Mouse (Mus musculus): ENCODE measurements around the gene Kdm6b. TPM values are rescaled to one million over a fixed set of nuclear protein-coding genes. Genes with fewer than 3 reads are reported as not detected.
A peak's percentile ranks its signal among the peaks of the same experiment; 100 is the strongest.

The Kdm6b gene
- polyA plus RNA-seq, 1 experiment from 2014 or later: 59.2 TPM

DNA sequence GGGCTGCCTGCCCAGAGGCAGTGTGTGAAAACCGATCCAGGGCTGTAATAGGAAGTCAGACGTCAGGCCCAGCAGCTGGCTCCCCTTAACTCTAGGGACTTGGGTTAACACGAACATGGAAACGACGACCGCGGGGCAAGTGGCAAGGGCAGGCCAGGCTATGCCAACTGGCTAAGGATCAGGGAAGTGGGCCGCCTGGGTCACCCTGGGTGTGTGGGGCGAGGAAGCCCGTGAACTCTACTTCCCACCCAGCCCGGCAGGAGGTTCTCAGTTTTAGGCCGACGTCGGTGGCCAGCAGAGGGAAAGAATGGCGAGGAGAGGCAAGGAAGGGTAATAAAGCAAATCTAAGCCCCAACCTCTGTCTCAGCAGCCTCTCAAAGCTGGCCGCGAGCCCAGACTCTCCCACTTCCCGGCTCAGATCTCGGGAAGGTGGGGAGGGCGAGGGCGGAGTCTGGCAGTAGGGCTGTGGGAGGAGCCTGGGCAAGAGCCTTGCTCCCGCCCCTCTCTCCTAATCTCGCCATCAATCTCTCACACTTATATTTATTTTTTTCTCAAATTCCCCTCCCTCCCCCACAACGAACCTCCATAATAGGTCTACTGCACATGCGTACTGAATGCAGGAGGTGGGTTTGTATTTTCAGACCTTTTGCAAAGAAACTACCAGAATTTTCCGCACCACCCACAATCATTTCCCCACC lies 47.2 kb downstream of the Kdm6b start:
- peak overlapping the region; percentile 95 for H3K4me3 ChIP-seq (replicated peaks)
- H3K36me3 ChIP-seq: peaks cover 30% of the 10 kb centered on the region
- H3K4me2 ChIP-seq (replicated peaks): peak overlapping the region; percentile 96
- H3K27me3 ChIP-seq: no peaks in the 10 kb centered on the region
- WGBS: under 1% methylated on average over 26 of the region's 26 CpGs
- peak overlapping the region; percentile 100 for H3K27ac ChIP-seq
- peak; percentile 83 for ATAC-seq
- peaks cover 55% of the 10 kb centered on the region for H3K4me1 ChIP-seq (replicated peaks)
- H3K9ac ChIP-seq (replicated peaks): peak overlapping the region; percentile 99
- H3K9me3 ChIP-seq: no peaks in the 10 kb centered on the region

DNA sequence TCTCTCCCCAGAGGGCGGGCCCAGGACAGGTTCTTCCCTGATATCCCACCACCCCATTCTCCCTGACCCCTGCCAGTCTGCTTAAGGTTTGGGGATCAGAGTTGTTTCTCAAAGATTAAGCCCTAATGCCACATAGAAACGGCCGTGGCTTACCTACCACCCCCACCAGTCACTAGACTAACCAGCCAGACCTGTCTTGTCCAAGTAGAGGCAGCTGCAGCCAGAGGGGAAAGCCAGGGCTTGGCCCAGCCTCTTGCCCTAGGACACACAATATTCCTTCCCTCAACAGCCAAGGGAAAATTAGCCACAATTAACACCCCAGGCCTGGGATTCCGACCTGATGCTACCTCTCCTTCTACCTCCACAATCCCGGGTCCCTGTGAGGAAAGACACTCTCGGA lies 47.8 kb downstream of the Kdm6b start:
- Histone ChIP-seq H3K27me3 (no peaks in the 10 kb centered on the region), H3K4me1 (replicated peaks) (peaks cover 49% of the 10 kb centered on the region), H3K4me2 (replicated peaks) (peak overlapping the region; percentile 96), H3K9me3 (no peaks in the 10 kb centered on the region), H3K4me3 (replicated peaks) (peak overlapping the region; percentile 95), H3K9ac (replicated peaks) (peak overlapping the region; percentile 99), H3K36me3 (peaks cover 36% of the 10 kb centered on the region), H3K27ac (peak overlapping the region; percentile 100)
- WGBS: 21% methylated on average over 6 of the region's 6 CpGs
- ATAC-seq: peak; percentile 5; the same call in 1 of the 2 replicates

DNA sequence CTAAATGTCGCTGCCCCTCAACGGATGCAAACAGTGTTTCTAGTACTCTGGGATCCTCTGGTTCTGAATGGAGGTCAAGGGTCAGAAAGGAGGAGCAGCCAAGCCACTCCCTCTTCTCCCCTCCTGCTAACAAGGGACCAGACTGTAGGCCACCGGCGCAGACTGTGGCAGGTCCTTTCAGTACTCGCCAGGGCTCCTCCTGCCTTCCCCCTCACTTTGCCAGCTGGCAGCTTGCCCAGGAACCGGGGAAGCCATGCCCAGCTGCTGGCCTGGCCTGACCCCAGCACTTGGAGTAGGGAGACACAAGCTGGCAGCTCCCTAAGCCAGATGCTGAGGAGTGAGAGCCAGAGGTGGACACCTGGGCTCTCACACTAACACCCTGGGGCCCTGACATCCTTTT lies 48.6 kb downstream of the Kdm6b start:
- peak; percentile 65 for ATAC-seq
- WGBS: 3% methylated on average over 6 of the region's 6 CpGs
- Histone ChIP-seq H3K4me3 (replicated peaks) (0 out of 2 replicates have a peak overlapping the region, but pooled peaks have one; percentile 7), H3K9me3 (no peaks in the 10 kb centered on the region), H3K9ac (replicated peaks) (peak overlapping the region; percentile 99), H3K36me3 (peaks cover 44% of the 10 kb centered on the region), H3K27ac (peak overlapping the region; percentile 100), H3K4me2 (replicated peaks) (peak overlapping the region; percentile 96), H3K4me1 (replicated peaks) (peaks cover 44% of the 10 kb centered on the region), H3K27me3 (no peaks in the 10 kb centered on the region)

DNA sequence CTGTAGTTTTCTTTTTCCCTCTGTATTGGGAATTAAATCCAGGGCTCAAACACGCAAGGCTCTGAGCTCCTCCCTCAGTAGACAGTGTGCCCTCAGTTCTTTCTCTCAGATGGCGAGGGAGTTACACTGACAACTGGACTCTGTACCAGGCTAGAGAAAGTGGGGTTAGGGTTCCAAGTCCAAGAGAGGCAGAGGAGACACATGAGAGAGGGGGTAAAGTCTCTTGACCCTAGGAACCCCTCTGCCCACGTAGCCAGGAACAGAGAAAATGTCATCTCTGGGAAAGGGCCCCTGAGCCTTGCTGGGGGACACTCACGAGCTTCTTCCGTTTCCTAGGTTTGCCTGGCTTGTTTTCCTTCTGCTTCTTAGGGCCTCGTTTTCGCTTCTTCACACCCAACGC lies 49.1 kb downstream of the Kdm6b start:
- no peaks in the 10 kb centered on the region for H3K9me3 ChIP-seq
- 0 out of 2 replicates have a peak overlapping the region, but pooled peaks have one; percentile 7 for H3K4me3 ChIP-seq (replicated peaks)
- peaks cover 41% of the 10 kb centered on the region for H3K4me1 ChIP-seq (replicated peaks)
- peak overlapping the region; percentile 99 for H3K9ac ChIP-seq (replicated peaks)
- peak overlapping the region; percentile 96 for H3K4me2 ChIP-seq (replicated peaks)
- no peaks in the 10 kb centered on the region for H3K27me3 ChIP-seq
- H3K27ac ChIP-seq: peak overlapping the region; percentile 100
- H3K36me3 ChIP-seq: peaks cover 49% of the 10 kb centered on the region
- ATAC-seq: no peak
- WGBS: 51% methylated on average over 8 of the region's 8 CpGs

DNA sequence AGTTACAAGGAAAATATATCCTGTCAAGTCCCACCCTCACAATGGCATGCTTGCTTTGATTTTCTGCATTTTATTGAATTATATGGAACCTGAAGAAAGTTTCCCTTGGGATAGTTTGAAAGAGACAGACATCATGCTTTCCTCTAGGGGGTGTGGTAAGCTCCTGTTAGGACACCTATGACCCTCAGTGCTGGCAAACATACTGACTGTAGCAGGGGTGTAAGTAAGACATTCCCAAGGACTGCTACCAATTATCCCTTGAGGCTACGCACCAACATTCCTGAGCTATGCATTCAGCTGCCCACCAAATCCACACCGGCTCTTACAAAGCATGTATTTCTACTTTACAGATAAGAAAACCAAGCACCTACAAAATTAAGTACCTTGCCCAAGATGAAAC lies 51.0 kb downstream of the Kdm6b start:
- Histone ChIP-seq H3K9ac (replicated peaks) (no peak overlapping the region), H3K27me3 (no peaks in the 10 kb centered on the region), H3K27ac (no peak overlapping the region), H3K9me3 (no peaks in the 10 kb centered on the region), H3K4me3 (replicated peaks) (no peak overlapping the region), H3K36me3 (peaks cover 68% of the 10 kb centered on the region), H3K4me2 (replicated peaks) (no peak overlapping the region), H3K4me1 (replicated peaks) (peaks cover 34% of the 10 kb centered on the region)
- WGBS: 93% methylated on average over 2 of the region's 2 CpGs
- ATAC-seq: no peak

DNA sequence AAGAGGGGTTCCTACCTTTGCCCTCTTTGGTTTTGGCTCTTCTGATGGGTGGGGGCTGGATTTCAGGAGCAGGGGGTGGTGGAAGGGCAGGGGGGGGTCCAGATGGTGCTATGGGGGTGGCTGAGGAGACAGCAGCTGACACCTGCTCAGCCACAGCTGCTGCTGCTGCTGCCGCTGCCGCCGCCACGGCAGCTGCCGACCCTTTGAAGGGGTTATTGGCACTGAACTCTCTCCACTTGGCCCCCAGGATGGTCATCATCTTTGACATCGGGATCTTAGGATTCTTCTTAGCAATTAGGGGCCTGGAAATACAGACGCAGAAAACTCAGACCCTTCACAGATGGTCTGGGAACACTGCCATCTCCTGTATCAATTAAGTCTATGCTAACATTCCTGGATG lies 51.5 kb downstream of the Kdm6b start:
- Histone ChIP-seq H3K4me1 (replicated peaks) (peaks cover 29% of the 10 kb centered on the region), H3K9me3 (no peaks in the 10 kb centered on the region), H3K4me3 (replicated peaks) (no peak overlapping the region), H3K9ac (replicated peaks) (no peak overlapping the region), H3K36me3 (peaks cover 73% of the 10 kb centered on the region), H3K4me2 (replicated peaks) (no peak overlapping the region), H3K27me3 (no peaks in the 10 kb centered on the region), H3K27ac (no peak overlapping the region)
- ATAC-seq: no peak
- 66% methylated on average over 7 of the region's 7 CpGs for WGBS

DNA sequence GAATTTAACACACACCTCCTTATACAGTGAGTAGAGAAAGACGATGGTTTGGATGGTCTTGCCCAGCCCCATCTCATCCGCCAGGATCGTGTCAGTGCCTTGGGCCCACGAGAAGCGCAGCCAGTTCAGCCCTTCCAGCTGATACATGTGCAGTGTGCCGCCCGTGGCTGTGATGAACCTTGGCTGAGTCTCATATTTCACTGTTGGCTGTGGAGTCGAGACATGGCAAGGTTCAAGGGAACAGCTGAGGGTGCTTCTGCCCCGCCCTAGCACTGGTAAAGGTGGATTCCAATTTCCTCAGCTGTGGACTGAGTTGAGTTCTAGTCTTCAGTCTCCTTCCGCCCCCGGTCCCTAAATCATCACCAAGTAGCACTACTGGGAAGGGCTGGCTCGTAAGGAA lies 55.8 kb downstream of the Kdm6b start:
- H3K4me3 ChIP-seq (replicated peaks): no peak overlapping the region
- ATAC-seq: no peak
- 94% methylated on average over 12 of the region's 12 CpGs for WGBS
- H3K36me3 ChIP-seq: peaks cover 100% of the 10 kb centered on the region
- no peaks in the 10 kb centered on the region for H3K9me3 ChIP-seq
- H3K4me2 ChIP-seq (replicated peaks): no peak overlapping the region
- no peak overlapping the region for H3K27ac ChIP-seq
- no peak overlapping the region for H3K9ac ChIP-seq (replicated peaks)
- no peaks in the 10 kb centered on the region; the same call in none of the 2 replicates for H3K4me1 ChIP-seq (replicated peaks)
- no peaks in the 10 kb centered on the region for H3K27me3 ChIP-seq

DNA sequence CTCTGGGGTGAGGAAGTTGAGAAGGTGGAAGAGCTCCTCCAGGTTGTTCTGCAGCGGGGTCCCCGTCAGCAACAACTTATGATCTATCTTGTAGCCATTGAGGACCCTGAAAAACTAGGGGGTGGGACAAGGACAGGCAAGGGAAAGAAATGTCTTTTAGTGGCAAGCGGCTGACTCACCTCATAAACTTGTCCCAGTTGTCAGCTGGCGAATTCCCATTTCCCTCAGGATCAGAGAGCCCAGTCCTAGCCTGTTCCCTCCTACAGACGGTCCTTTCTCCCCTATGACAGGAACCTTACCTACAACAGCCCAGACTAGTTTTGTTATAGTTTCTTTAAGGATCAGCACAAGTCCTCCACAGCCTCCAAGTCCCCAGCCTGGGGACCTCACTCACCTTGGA lies 56.9 kb downstream of the Kdm6b start:
- 97% methylated on average over 5 of the region's 5 CpGs for WGBS
- Histone ChIP-seq H3K4me1 (replicated peaks) (no peaks in the 10 kb centered on the region), H3K36me3 (peaks cover 100% of the 10 kb centered on the region), H3K4me2 (replicated peaks) (no peak overlapping the region), H3K27ac (no peak overlapping the region), H3K27me3 (no peaks in the 10 kb centered on the region), H3K4me3 (replicated peaks) (no peak overlapping the region), H3K9ac (replicated peaks) (no peak overlapping the region), H3K9me3 (no peaks in the 10 kb centered on the region)
- ATAC-seq: no peak

Other genes with a start within 250 kb of the Kdm6b start
- gene Alox8, start 215.8 kb downstream of the Kdm6b start, polyA plus RNA-seq (2015; fragmentation: Nextera tagmentation; extraction: Ambion mirVana): 0.06 and 0.07 TPM in 2 replicates
- gene Gucy2e, start 176.6 kb downstream of the Kdm6b start, polyA plus RNA-seq (2015; fragmentation: Nextera tagmentation; extraction: Ambion mirVana): 0.32 and 0.42 TPM in 2 replicates
- gene Cntrob, start 89.9 kb downstream of the Kdm6b start, polyA plus RNA-seq (2015; fragmentation: Nextera tagmentation; extraction: Ambion mirVana): 29.8 and 30.8 TPM in 2 replicates
- gene Trappc1, start 89.7 kb downstream of the Kdm6b start, polyA plus RNA-seq (2015; fragmentation: Nextera tagmentation; extraction: Ambion mirVana): 221 and 223 TPM in 2 replicates
- 3.9 and 4.9 TPM in 2 replicates for gene Kcnab3, start 87.4 kb downstream of the Kdm6b start, polyA plus RNA-seq (2015; fragmentation: Nextera tagmentation; extraction: Ambion mirVana)
- gene Rnf227, start 73.2 kb downstream of the Kdm6b start, polyA plus RNA-seq (2015; fragmentation: Nextera tagmentation; extraction: Ambion mirVana): 146 and 155 TPM in 2 replicates
- gene Chd3, start 44.3 kb downstream of the Kdm6b start, polyA plus RNA-seq (2015; fragmentation: Nextera tagmentation; extraction: Ambion mirVana): 83.5 and 91.9 TPM in 2 replicates
- 92.2 and 105 TPM in 2 replicates for gene Naa38, start 18.2 kb downstream of the Kdm6b start, polyA plus RNA-seq (2015; fragmentation: Nextera tagmentation; extraction: Ambion mirVana)
- 41.8 and 47.7 TPM in 2 replicates for gene Cyb5d1, start 18.0 kb downstream of the Kdm6b start, polyA plus RNA-seq (2015; fragmentation: Nextera tagmentation; extraction: Ambion mirVana)
- 4.9 and 7.0 TPM in 2 replicates for gene Tmem88, start 15.4 kb downstream of the Kdm6b start, polyA plus RNA-seq (2015; fragmentation: Nextera tagmentation; extraction: Ambion mirVana)
- 2.2 and 2.7 TPM in 2 replicates for gene Dnah2, start 135.4 kb upstream of the Kdm6b start, polyA plus RNA-seq (2015; fragmentation: Nextera tagmentation; extraction: Ambion mirVana)
- 95.0 and 130 TPM in 2 replicates for gene Efnb3, start 146.5 kb upstream of the Kdm6b start, polyA plus RNA-seq (2015; fragmentation: Nextera tagmentation; extraction: Ambion mirVana)
- 24.5 and 26.9 TPM in 2 replicates for gene Wrap53, start 166.6 kb upstream of the Kdm6b start, polyA plus RNA-seq (2015; fragmentation: Nextera tagmentation; extraction: Ambion mirVana)
- gene Trp53, start 166.7 kb upstream of the Kdm6b start, polyA plus RNA-seq (2015; fragmentation: Nextera tagmentation; extraction: Ambion mirVana): 84.2 and 93.4 TPM in 2 replicates
- gene Atp1b2, start 192.3 kb upstream of the Kdm6b start, polyA plus RNA-seq (2015; fragmentation: Nextera tagmentation; extraction: Ambion mirVana): 23.2 and 24.3 TPM in 2 replicates
- not detected in 2 replicates for gene Shbg, start 204.2 kb upstream of the Kdm6b start, polyA plus RNA-seq (2015; fragmentation: Nextera tagmentation; extraction: Ambion mirVana)
- gene Sat2, start 208.3 kb upstream of the Kdm6b start, polyA plus RNA-seq (2015; fragmentation: Nextera tagmentation; extraction: Ambion mirVana): 25.1 and 28.5 TPM in 2 replicates
- 40.5 and 52.4 TPM in 2 replicates for gene Fxr2, start 219.3 kb upstream of the Kdm6b start, polyA plus RNA-seq (2015; fragmentation: Nextera tagmentation; extraction: Ambion mirVana)
- 0.31 TPM in 1 of 2 replicates, not detected in the other for gene Sox15, start 241.6 kb upstream of the Kdm6b start, polyA plus RNA-seq (2015; fragmentation: Nextera tagmentation; extraction: Ambion mirVana)
- 103 and 104 TPM in 2 replicates for gene Mpdu1, start 249.0 kb upstream of the Kdm6b start, polyA plus RNA-seq (2015; fragmentation: Nextera tagmentation; extraction: Ambion mirVana)

Measured in midbrain, embryonic 13.5 days (tissue).